Mouse (Mus musculus) E14TG2a.4 (cell line): Measurements from ENCODE around the gene Commd8.

Source experiments
- H3K27me3 ChIP-seq: 2 replicates; pipeline ENCODE4 v1.6.1; 2014; ENCODE audit warnings: low read length, control low read depth; ENCODE audit not compliant: insufficient read depth
- H3K36me3 ChIP-seq: 2 replicates; pipeline ENCODE4 v1.6.1; 2014; ENCODE audit warnings: low read length, control low read depth; ENCODE audit not compliant: insufficient read depth
- H3K4me1 ChIP-seq: replicated peaks from 2 replicates; pipeline ENCODE4 v1.6.1; 2014; ENCODE audit warnings: low read depth, low read length, control low read depth
- H3K4me3 ChIP-seq: replicated peaks from 2 replicates; pipeline ENCODE4 v1.5.1; 2014; ENCODE audit warnings: mild to moderate bottlenecking, low read length
- H3K9me3 ChIP-seq: 2 replicates; pipeline ENCODE4 v1.6.1; 2014; ENCODE audit warnings: low read length, control low read depth
- CTCF ChIP-seq: conservative IDR thresholded peaks from 2 replicates; pipeline ENCODE4 v1.5.1; 2014; ENCODE audit warnings: low read length
- NANOG ChIP-seq: IDR thresholded peaks from 2 replicates; pipeline ENCODE4 v1.6.1; 2014; ENCODE audit warnings: borderline replicate concordance, low read length, mixed read lengths
- POU5F1 ChIP-seq: IDR thresholded peaks from 2 replicates; pipeline ENCODE4 v1.6.1; 2014; ENCODE audit warnings: low read length, borderline replicate concordance

Commd8 gene

DNA sequence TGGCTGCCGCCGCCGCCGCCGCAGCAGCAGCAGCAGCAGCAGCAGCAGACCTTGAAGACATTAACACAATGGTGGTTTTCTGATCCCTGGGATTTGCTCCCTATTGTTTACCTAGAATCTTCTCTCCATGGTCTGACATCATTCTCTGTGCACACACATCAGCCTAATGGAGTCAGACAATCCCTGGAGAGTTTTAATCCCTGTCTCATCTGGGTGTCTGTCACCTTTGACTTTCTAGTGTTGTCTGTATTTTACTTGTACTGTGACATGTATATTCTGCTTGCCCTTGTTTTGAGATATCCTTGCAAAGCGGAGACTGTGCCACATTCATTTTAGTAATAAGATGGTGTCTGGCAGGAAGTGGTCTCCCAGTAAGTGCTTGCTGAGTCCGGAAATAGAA is 7.5 kb upstream of the Commd8 start:
- no peaks in the 10 kb centered on the region for H3K36me3 ChIP-seq
- no peak overlapping the region for H3K4me3 ChIP-seq
- H3K27me3 ChIP-seq, result no peaks in the 10 kb centered on the region
- H3K4me1 ChIP-seq, result peaks cover 10% of the 10 kb centered on the region; the same call in 1 of the 2 replicates
- no peaks in the 10 kb centered on the region for H3K9me3 ChIP-seq
- TF ChIP-seq POU5F1 (no peak), CTCF (no peak), NANOG (no peak; the same call in 1 of the 2 replicates)

GRCm38 (mm10) chr5:72175050-72175449 is 7.1 kb upstream of the Commd8 start:
- peaks cover 10% of the 10 kb centered on the region; the same call in 1 of the 2 replicates for H3K4me1 ChIP-seq
- H3K36me3 ChIP-seq, result no peaks in the 10 kb centered on the region
- H3K27me3 ChIP-seq, result no peaks in the 10 kb centered on the region
- no peak overlapping the region for H3K4me3 ChIP-seq
- TF ChIP-seq POU5F1 (no peak), NANOG (no peak), CTCF (no peak)
- no peaks in the 10 kb centered on the region for H3K9me3 ChIP-seq

GRCm38 (mm10) chr5:72173521-72173920 is 5.5 kb upstream of the Commd8 start:
- Histone ChIP-seq H3K4me1 (peaks cover 10% of the 10 kb centered on the region; the same call in 1 of the 2 replicates), H3K4me3 (no peak overlapping the region), H3K27me3 (no peaks in the 10 kb centered on the region), H3K36me3 (no peaks in the 10 kb centered on the region), H3K9me3 (no peaks in the 10 kb centered on the region)
- TF ChIP-seq POU5F1 (no peak), CTCF (no peak), NANOG (no peak)

- H3K4me1 ChIP-seq, result peaks cover 10% of the 10 kb centered on the region; the same call in 1 of the 2 replicates
- peak; percentile 57 for TF ChIP-seq CTCF
- TF ChIP-seq NANOG, result no peak
Observed at GRCm38 (mm10) chr5:72172675-72173074, 4.7 kb upstream of the Commd8 start.

GRCm38 (mm10) chr5:72170067-72170466 is 2.1 kb upstream of the Commd8 start:
- H3K36me3 ChIP-seq, result peaks cover 11% of the 10 kb centered on the region
- H3K4me3 ChIP-seq, result no peak overlapping the region
- H3K4me1 ChIP-seq, result peaks cover 10% of the 10 kb centered on the region
- H3K27me3 ChIP-seq, result no peaks in the 10 kb centered on the region
- TF ChIP-seq NANOG (no peak), CTCF (no peak), POU5F1 (no peak)
- no peaks in the 10 kb centered on the region for H3K9me3 ChIP-seq

More at GRCm38 (mm10) chr5:72172675-72173074, 4.7 kb upstream of the Commd8 start:
- no peaks in the 10 kb centered on the region for H3K27me3 ChIP-seq
- H3K4me3 ChIP-seq, result no peak overlapping the region
- H3K9me3 ChIP-seq, result no peaks in the 10 kb centered on the region
- no peaks in the 10 kb centered on the region for H3K36me3 ChIP-seq

DNA sequence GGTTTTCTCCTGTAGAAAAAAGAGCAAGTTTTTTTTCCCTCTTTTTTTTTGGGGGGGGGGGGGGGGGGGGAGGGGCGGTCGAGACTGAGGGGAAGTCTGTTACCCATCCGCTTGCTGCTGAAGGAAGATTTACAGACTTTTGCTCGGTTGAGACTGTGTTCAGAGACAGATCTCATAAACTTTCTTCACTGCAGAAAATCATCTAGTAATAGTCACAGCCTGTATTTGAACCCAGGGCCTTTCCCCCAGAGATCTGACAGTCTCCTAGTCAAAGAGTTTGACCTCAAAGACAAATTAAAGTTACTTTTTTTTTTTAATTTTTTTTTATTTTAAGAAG is 264 bp upstream of the Commd8 start:
- peaks cover 10% of the 10 kb centered on the region for H3K4me1 ChIP-seq
- TF ChIP-seq NANOG (no peak), POU5F1 (no peak), CTCF (no peak)

DNA sequence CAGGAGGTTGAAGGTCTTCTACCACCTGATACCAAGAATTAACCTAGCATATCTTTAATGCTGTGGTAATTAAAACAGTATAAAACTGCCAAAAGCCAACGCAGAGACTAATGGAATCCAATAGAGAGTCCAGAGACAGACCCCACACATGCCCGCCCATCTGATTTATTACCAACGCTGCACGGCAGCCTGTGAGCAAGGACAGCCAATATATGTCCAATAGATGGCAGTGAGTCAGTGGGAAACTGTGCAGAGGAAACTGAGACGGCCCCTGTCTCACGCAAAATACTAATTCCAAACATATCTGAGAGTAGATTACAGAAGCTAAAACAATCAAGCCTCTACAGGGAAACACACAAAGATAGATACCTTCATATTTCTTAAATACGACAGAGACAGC is 3.6 kb downstream of the Commd8 start:
- no peak for TF ChIP-seq NANOG
- no peak for TF ChIP-seq CTCF
- TF ChIP-seq POU5F1, result no peak
- Histone ChIP-seq H3K36me3 (peaks cover 63% of the 10 kb centered on the region), H3K27me3 (no peaks in the 10 kb centered on the region), H3K4me1 (peaks cover 10% of the 10 kb centered on the region), H3K4me3 (no peak overlapping the region), H3K9me3 (no peaks in the 10 kb centered on the region)

More for the DNA sequence above, 264 bp upstream of the Commd8 start:
- Histone ChIP-seq H3K36me3 (peaks cover 26% of the 10 kb centered on the region), H3K9me3 (no peaks in the 10 kb centered on the region), H3K4me3 (peak overlapping the region; percentile 91; the same call in 1 of the 2 replicates), H3K27me3 (no peaks in the 10 kb centered on the region)

DNA sequence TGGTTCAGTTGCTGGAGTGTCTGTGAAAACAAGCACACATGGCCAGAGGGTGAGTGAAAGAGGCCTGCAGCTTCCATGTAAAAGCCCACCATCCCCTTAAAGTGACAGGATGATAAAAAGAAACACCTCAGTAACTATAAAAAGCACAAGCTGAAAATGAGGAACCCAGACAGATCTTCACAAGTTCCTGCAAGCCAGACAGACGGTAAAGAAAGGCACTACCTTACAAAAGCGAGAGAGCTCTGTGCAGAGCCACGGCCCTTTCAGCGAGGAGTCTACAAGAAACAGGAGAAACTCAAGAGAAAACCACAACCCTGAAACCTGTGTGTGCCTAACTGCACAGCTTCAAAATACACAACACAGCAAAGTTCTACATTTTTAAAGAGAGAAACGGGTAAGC is 5.1 kb downstream of the Commd8 start:
- TF ChIP-seq CTCF (no peak), NANOG (no peak), POU5F1 (no peak)
- H3K27me3 ChIP-seq, result no peaks in the 10 kb centered on the region

GRCm38 (mm10) chr5:72160781-72161485 is 7.1 kb downstream of the Commd8 start:
- no peak for TF ChIP-seq NANOG
- no peak for TF ChIP-seq CTCF
- no peak for TF ChIP-seq POU5F1
- no peaks in the 10 kb centered on the region for H3K27me3 ChIP-seq
- H3K4me3 ChIP-seq, result no peak overlapping the region
- H3K9me3 ChIP-seq, result no peaks in the 10 kb centered on the region
- peaks cover 6% of the 10 kb centered on the region for H3K4me1 ChIP-seq
- peaks cover 84% of the 10 kb centered on the region for H3K36me3 ChIP-seq

More for the DNA sequence above, 5.1 kb downstream of the Commd8 start:
- H3K9me3 ChIP-seq, result no peaks in the 10 kb centered on the region
- H3K36me3 ChIP-seq, result peaks cover 76% of the 10 kb centered on the region
- no peak overlapping the region for H3K4me3 ChIP-seq
- peaks cover 10% of the 10 kb centered on the region for H3K4me1 ChIP-seq
